Mouse (Mus musculus): ENCODE measurements around the gene Hist1h2bc. TPM values are rescaled to one million over a fixed set of nuclear protein-coding genes. Genes with fewer than 3 reads are reported as not detected.

Gene Hist1h2bc
- polyA plus RNA-seq, 1 experiment = 42.9 TPM

GRCm38 (mm10) chr13:23685121-23685861 is 1.3 kb downstream of the Hist1h2bc start:
- Histone ChIP-seq H3K27ac (ENCODE audit: control insufficient read depth, insufficient read depth, low read depth, low read length, poor library complexity) (peak overlapping the region; percentile 98), H3K4me3 (replicated peaks; ENCODE audit: control insufficient read depth, low read depth, low read length) (peak overlapping the region; percentile 60), H3K4me1 (ENCODE audit: control insufficient read depth, insufficient read depth, low read length) (peaks cover 1% of the 10 kb centered on the region)
- TF ChIP-seq POLR2A (IDR thresholded peaks at IDR 0.05; ENCODE audit: borderline replicate concordance, control insufficient read depth, low read depth, low read length) (no peak; the same call in 1 of the 2 replicates), CTCF (IDR thresholded peaks at IDR 0.05; ENCODE audit: control insufficient read depth, insufficient read depth, low read length) (no peak)
- WGBS = 3% methylated on average over 15 of the region's 15 CpGs

- peak overlapping the region; percentile 52 for H3K4me3 ChIP-seq (replicated peaks; ENCODE audit: control insufficient read depth, low read depth, low read length)
- no peak for TF ChIP-seq CTCF (IDR thresholded peaks at IDR 0.05; ENCODE audit: control insufficient read depth, insufficient read depth, low read length)
- TF ChIP-seq POLR2A (IDR thresholded peaks at IDR 0.05; ENCODE audit: borderline replicate concordance, control insufficient read depth, low read depth, low read length) = no peak
- 46% methylated on average over 4 of the region's 4 CpGs for WGBS
- peak overlapping the region; percentile 98 for H3K27ac ChIP-seq (ENCODE audit: control insufficient read depth, insufficient read depth, low read depth, low read length, poor library complexity)
- peaks cover 1% of the 10 kb centered on the region for H3K4me1 ChIP-seq (ENCODE audit: control insufficient read depth, insufficient read depth, low read length)
Measured at GRCm38 (mm10) chr13:23685966-23686365, 2.0 kb downstream of the Hist1h2bc start.

- TF ChIP-seq POLR2A (IDR thresholded peaks at IDR 0.05; ENCODE audit: borderline replicate concordance, control insufficient read depth, low read depth, low read length) = no peak
- TF ChIP-seq CTCF (IDR thresholded peaks at IDR 0.05; ENCODE audit: control insufficient read depth, insufficient read depth, low read length) = no peak
- H3K27ac ChIP-seq (ENCODE audit: control insufficient read depth, insufficient read depth, low read depth, low read length, poor library complexity) = no peak overlapping the region
- peaks cover 1% of the 10 kb centered on the region for H3K4me1 ChIP-seq (ENCODE audit: control insufficient read depth, insufficient read depth, low read length)
- 82% methylated on average over 4 of the region's 4 CpGs for WGBS
- H3K4me3 ChIP-seq (replicated peaks; ENCODE audit: control insufficient read depth, low read depth, low read length) = no peak overlapping the region
Measured at GRCm38 (mm10) chr13:23687181-23687580, 3.2 kb downstream of the Hist1h2bc start.

GRCm38 (mm10) chr13:23687907-23688306 is 3.9 kb downstream of the Hist1h2bc start:
- peaks cover 1% of the 10 kb centered on the region; the same call in 1 of the 2 replicates for H3K4me1 ChIP-seq (ENCODE audit: control insufficient read depth, insufficient read depth, low read length)

GRCm38 (mm10) chr13:23688956-23689355 is 5.0 kb downstream of the Hist1h2bc start:
- Histone ChIP-seq H3K4me3 (replicated peaks; ENCODE audit: control insufficient read depth, low read depth, low read length) (no peak overlapping the region), H3K4me1 (ENCODE audit: control insufficient read depth, insufficient read depth, low read length) (peaks cover 1% of the 10 kb centered on the region; the same call in 1 of the 2 replicates), H3K27ac (ENCODE audit: control insufficient read depth, insufficient read depth, low read depth, low read length, poor library complexity) (no peak overlapping the region)
- WGBS = 84% methylated on average over 2 of the region's 2 CpGs
- TF ChIP-seq CTCF (IDR thresholded peaks at IDR 0.05; ENCODE audit: control insufficient read depth, insufficient read depth, low read length) = no peak
- no peak for TF ChIP-seq POLR2A (IDR thresholded peaks at IDR 0.05; ENCODE audit: borderline replicate concordance, control insufficient read depth, low read depth, low read length)

More at GRCm38 (mm10) chr13:23687907-23688306, 3.9 kb downstream of the Hist1h2bc start:
- no peak overlapping the region for H3K4me3 ChIP-seq (replicated peaks; ENCODE audit: control insufficient read depth, low read depth, low read length)
- WGBS = 93% methylated on average over 7 of the region's 7 CpGs
- no peak overlapping the region for H3K27ac ChIP-seq (ENCODE audit: control insufficient read depth, insufficient read depth, low read depth, low read length, poor library complexity)
- TF ChIP-seq POLR2A (IDR thresholded peaks at IDR 0.05; ENCODE audit: borderline replicate concordance, control insufficient read depth, low read depth, low read length) (no peak), CTCF (IDR thresholded peaks at IDR 0.05; ENCODE audit: control insufficient read depth, insufficient read depth, low read length) (no peak)

GRCm38 (mm10) chr13:23689459-23689858 is 5.5 kb downstream of the Hist1h2bc start:
- 64% methylated on average over 2 of the region's 2 CpGs for WGBS
- no peak overlapping the region for H3K4me3 ChIP-seq (replicated peaks; ENCODE audit: control insufficient read depth, low read depth, low read length)
- no peak for TF ChIP-seq POLR2A (IDR thresholded peaks at IDR 0.05; ENCODE audit: borderline replicate concordance, control insufficient read depth, low read depth, low read length)
- no peak for TF ChIP-seq CTCF (IDR thresholded peaks at IDR 0.05; ENCODE audit: control insufficient read depth, insufficient read depth, low read length)
- peaks cover 1% of the 10 kb centered on the region; the same call in 1 of the 2 replicates for H3K4me1 ChIP-seq (ENCODE audit: control insufficient read depth, insufficient read depth, low read length)
- H3K27ac ChIP-seq (ENCODE audit: control insufficient read depth, insufficient read depth, low read depth, low read length, poor library complexity) = no peak overlapping the region

- 83% methylated on average over 6 of the region's 6 CpGs for WGBS
- Histone ChIP-seq H3K4me1 (ENCODE audit: control insufficient read depth, insufficient read depth, low read length) (peaks cover 1% of the 10 kb centered on the region; the same call in 1 of the 2 replicates), H3K4me3 (replicated peaks; ENCODE audit: control insufficient read depth, low read depth, low read length) (no peak overlapping the region), H3K27ac (ENCODE audit: control insufficient read depth, insufficient read depth, low read depth, low read length, poor library complexity) (no peak overlapping the region)
- no peak for TF ChIP-seq CTCF (IDR thresholded peaks at IDR 0.05; ENCODE audit: control insufficient read depth, insufficient read depth, low read length)
- TF ChIP-seq POLR2A (IDR thresholded peaks at IDR 0.05; ENCODE audit: borderline replicate concordance, control insufficient read depth, low read depth, low read length) = no peak
Measured at GRCm38 (mm10) chr13:23693856-23694440, 9.9 kb downstream of the Hist1h2bc start.

GRCm38 (mm10) chr13:23694956-23695355 is 11.0 kb downstream of the Hist1h2bc start:
- no peak for TF ChIP-seq POLR2A (IDR thresholded peaks at IDR 0.05; ENCODE audit: borderline replicate concordance, control insufficient read depth, low read depth, low read length)
- TF ChIP-seq CTCF (IDR thresholded peaks at IDR 0.05; ENCODE audit: control insufficient read depth, insufficient read depth, low read length) = no peak
- H3K4me1 ChIP-seq (ENCODE audit: control insufficient read depth, insufficient read depth, low read length) = no peaks in the 10 kb centered on the region
- WGBS = 85% methylated on average over 9 of the region's 9 CpGs
- H3K4me3 ChIP-seq (replicated peaks; ENCODE audit: control insufficient read depth, low read depth, low read length) = no peak overlapping the region
- H3K27ac ChIP-seq (ENCODE audit: control insufficient read depth, insufficient read depth, low read depth, low read length, poor library complexity) = no peak overlapping the region

Data from bone marrow, adult 2 months (tissue).